Mouse (Mus musculus) thymus, postnatal 10 days (tissue): ENCODE measurements around the gene Susd1.

Experiments
- DNase-seq, 2 experiments: peaks; one replicate each; pipeline ENCODE4 v3.0.0; 2021; ENCODE audit warnings: low spot score in 2 of 2

Susd1 gene

DNA sequence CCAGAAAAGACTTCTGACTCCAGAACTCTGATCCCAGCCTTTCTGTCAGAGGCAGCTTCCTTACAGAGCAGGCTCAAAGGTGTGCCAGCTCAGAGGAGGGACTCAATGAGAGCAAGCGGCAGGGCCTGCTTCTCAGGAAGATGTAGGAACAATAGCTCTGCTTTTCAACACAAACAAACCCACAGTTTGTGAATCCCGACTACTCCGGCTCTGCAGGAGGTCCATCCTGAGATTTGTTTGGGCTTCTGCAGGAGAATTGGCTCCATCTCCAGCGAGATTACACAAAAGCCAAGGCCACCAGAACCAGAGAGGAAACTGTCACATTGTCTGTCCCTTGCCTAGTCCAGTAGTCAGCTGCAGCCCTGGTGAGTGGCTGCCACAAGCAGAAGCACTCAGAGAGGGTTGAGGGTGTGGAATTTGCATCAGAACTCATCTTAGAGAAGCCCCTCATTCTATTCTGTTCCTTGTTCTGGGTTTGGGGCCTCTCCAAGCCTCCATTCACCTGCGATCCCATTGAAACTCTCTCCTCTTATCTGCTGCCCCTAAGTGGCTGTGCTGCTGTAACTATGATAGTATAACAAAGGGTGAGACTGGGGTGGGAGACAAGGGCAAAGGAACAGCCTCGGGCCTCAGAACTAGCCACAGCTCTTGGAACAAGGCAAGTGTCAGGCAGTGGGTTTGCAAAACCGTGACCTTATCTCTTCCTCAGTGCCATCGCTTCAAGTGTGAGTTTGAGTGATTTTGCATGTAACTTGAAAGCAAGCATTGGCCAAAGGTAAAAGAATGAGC is 155.5 kb downstream of the Susd1 start:
- no peak for DNase-seq

DNA sequence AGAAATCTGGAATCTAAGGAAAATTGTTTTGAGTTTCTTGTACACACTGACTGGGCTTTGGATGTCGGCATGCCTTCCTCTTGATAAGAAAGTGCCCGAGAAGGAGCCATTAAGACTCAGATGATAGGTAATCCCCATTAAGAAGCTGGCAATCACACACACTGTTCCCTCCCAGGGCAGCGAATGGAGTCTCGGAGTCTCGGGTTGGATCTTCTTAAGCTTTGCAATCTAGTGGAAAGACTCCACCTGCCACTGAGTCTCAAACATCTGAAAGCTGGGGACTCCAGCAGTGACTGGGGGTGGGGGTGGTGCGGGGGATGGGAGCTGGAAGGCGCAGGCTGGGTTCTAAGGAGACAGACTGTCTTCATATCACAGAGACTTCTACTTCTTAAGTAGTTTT is 156.3 kb downstream of the Susd1 start:
- DNase-seq = no peak

DNA sequence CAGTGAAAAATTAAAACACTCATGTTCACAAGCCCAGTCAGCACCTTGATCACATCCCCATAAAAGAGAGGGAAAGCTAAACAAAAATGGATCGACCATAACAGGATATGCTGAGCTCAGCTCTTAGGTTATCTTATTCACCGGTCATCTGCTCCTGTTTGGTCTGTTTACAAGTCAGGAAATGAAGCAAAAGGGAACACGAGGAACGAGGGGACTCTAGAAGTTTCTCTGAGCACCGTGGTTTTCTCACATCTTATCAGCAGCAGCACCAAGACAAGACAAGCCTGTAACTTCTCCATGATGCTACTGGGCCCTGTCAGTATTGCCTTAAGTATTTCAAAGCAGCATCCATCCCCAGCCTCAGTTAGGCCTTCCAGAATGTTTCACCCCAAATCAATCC is 157.6 kb downstream of the Susd1 start:
- DNase-seq = no peak

DNA sequence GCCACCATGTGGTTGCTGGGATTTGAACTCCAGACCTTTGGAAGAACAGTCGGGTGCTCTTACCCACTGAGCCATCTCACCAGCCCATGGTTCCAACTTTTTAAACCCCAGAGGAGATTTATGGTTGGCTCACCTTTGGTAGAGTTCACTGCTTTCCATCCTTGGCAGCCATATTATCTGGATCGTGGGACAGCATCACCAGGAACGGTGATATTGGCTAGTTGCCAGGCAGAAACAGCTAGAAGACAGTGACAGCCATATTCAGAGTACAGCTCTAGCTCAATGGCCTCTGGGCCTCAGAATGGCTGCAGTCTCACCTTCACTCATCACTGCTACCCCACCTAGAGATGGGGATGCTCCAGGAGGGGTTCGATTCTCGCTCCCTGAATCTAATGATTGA is 159.3 kb downstream of the Susd1 start:
- DNase-seq = no peak

DNA sequence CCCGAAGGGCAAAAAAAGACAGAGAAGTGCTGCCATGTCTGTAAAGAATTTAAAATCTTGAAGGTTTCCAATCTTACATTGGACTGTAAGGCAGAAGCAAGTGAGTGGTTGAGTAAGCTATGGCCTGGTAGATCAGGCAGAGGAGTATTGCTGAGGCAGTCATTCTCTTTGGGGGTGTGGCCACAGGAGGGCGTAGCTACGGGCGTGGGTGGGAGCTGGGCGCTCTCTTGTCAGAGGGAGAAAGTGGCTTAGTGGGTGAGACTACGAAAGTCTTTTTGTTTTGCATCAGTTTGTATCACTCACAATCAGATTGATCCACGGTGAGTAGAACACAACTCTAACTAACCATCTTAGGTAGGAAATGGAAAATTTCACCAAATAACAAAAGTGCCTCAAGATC is 160.0 kb downstream of the Susd1 start:
- DNase-seq = peak; percentile 55 to 58

DNA sequence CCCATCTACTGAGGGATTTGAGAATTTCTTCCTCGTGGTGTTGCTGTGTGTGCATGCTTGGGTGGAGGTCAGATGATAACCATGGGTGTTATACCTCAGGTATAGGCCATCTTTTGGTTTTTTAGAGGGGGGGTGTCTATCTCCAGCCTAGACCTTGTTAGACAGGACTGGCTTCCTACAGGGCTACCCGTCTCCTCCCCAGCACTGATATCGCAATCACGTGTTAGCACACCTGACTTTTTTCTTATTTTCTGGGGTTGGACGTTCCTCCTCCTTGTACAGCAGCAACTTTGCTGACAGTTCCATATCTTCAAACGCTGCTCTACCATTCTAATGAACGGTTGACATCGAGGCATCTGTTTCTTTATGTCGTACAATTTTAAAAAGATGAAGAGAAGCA is 160.5 kb downstream of the Susd1 start:
- DNase-seq = no peak

DNA sequence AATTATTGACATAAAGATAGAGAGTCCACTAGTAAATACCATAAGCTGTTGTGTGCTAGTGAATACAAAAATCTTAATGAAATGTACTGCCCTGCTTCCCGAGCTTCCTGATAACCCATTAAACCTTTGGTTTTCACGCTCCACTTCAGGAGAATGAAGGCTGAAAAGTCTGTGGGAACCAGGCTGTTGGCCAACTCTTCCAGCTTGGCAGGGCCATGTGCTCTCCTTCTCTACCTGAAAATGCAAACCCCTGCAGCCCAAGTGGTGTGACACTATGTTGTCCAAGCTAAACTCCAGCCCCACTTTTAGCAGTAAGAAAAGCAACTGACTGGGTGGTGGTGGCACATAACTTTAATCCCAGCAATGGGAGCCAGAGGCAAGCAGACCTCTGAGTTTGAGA is 162.5 kb downstream of the Susd1 start:
- DNase-seq = no peak

DNA sequence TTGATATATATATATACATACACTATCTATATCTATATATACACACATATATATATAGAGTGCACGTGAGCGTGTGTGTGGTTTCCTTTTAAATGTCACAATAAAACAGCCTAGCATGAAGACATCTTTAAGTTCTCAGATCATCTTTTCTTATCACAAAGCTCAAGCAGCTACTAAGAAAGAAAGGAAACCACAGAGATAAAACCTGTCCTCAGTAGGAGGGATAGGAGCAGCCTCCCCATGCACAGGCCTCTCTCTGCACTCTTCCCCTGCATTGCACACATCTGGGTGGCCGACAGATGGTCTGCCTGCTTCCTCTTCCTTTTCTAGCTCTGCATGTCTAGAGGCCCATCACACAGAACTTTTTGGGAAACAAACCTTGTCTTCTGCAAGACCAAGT is 162.9 kb downstream of the Susd1 start:
- DNase-seq = peak; percentile 70 to 71

DNA sequence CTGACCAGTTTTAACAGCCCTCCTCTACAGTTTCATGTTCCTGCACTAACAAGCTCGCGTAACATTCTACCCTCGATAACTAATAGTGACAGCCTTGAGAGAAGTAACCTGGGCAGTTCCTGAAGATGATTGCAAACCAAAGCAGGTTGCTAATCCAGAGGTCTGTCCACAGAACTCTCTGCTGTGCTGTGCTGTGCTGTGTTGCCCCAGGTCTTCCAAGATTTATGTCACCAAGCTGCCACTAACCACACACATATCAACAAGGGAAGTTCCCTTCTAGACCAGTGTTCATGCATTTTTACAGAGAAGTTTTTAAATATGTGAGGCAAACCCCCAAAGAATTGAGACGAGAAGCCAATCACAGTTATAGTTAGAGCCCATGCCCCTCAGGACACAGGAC is 164.3 kb downstream of the Susd1 start:
- DNase-seq = no peak

DNA sequence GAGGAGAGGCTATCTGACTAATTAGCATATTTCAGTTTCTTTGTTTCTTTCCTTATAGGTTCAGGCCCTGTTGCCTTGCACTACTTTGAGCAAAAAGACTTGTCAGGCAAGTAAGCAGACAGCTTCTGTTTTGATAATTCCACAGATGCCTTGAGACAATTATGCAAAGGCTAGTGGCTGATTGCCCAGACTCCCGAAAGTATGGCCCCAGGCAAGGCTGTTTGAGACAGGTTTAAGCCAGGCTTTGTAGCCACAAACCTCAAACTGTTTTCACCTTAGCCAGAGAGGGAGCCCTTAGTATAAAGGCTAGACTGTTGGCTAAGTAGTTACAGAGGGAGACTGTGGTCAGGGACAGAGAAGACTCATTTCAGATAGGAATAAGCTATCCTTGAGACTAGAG is 165.1 kb downstream of the Susd1 start:
- no peak for DNase-seq

DNA sequence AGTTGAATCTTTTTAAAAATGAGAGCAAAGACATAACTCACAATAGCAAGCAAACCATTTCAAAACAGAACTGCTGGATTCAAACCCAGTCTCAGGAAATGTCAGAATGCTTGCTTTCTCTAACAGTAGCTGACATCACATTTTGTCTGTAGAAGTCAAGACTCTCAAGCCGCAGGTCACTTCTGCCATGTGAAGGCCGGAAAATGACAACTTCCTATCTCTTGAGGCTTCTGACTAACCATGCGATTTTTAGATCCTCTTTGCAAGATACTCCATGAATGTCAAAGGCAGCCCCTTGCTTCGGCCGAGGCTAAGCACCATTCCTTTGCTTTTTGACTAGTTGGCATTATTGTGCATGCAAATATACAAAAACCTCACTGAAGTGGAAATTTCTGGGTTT is 172.8 kb downstream of the Susd1 start:
- no peak for DNase-seq

DNA sequence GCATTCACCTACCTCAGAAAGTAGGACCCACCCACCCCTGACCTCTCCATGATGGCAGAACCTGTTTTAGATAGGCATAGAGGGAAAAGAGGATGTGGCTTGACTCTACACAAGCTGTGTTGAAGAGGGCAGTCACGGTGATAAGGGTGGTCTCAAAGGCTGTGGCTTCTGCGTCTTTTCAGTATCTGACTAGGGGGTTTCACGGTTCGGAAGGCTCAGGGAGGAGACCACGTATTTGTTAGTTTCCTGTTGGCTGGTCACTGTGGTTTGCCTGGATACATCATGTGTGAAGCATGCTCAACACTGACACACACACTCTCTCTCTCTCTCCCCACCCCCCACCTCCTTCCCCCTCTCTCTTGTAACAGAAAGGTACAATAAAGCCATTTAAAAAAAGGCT is 173.3 kb downstream of the Susd1 start:
- DNase-seq = no peak
